Mouse (Mus musculus): Measurements from ENCODE around the gene Hmgcl.

DNA sequence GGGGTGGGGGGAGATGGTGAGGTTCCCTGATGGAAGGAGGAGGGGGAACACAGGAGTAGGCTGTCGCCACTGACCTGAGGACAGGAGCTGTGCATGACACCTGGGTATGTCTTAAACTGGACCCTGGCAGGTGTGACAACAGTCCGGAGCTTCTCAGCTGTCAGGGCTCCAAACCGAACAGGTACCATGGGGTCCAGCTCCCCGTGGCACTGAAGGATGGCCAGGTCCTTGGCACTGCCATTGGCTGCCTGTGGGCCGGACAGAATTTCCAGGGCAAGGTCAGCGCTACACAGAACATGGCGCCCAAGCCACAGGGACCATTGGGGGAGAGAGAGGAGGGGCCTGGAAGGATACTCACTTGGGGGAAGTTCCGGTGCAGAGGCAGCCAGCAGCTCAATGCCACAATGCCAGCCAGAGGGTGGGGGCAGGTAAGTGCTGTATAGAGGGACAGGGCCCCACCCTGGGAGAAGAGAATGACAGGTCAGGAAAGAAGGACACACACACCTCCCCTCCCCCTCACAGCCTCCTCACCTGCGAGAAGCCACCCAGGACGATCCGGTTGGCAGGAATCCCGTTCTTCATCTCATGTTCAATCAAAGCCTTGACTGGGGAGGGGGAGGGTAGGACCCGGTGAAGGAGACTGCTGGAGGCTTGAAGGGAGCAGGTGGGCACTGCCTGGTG, 23.0 kb downstream of the Hmgcl start:
- TF ChIP-seq CTCF (IDR thresholded peaks at IDR 0.05; ENCODE audit: low read depth, low read length), result no peak
- no peak for TF ChIP-seq POLR2A (IDR thresholded peaks at IDR 0.05; ENCODE audit: extremely low read depth, insufficient read depth, low read length)

Data from liver, adult 2 months (tissue).